Mouse (Mus musculus): ENCODE results near the gene Mob3c. TPM values are rescaled to one million over a fixed set of nuclear protein-coding genes. Genes with fewer than 3 reads are reported as not detected.
A peak's percentile ranks its signal among the peaks of the same experiment; 100 is the strongest.

The Mob3c gene
- polyA plus RNA-seq, 1 experiment = 34.5 TPM

DNA sequence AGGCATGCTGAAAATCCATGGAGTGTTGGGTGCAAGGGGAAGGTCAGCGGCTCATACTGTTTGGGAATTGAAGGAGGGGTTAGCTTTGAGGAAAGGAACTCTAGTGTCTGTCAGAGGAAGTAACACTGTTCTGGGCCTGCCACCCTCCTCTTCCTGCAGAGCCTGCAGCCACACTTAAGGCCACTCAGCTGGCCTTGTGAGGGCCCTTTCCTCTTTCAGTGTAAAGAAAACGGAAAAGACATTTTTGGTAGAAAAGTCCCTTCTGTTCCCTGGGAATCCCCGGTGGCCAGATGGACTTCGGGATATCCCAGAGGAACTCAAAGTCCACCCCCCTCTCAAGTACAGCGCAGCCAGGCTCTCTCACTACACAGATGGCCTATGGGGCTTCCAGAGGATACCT is 2.6 kb downstream of the Mob3c start:
- TF ChIP-seq POLR2A (IDR thresholded peaks at IDR 0.05; ENCODE audit: low read depth, low read length) = no peak
- TF ChIP-seq CTCF (IDR thresholded peaks at IDR 0.05; ENCODE audit: extremely low read depth, insufficient read depth, insufficient read length, insufficient replicate concordance) = no peak
- 37% methylated on average over 5 of the region's 5 CpGs for WGBS
- DNase-seq (ENCODE audit: low read depth in 1 of 2, low spot score in 2 of 2) = no peak
- no peaks in the 10 kb centered on the region for H3K27me3 ChIP-seq (ENCODE audit: control insufficient read depth, insufficient read depth, low read length)
- peaks cover 10% of the 10 kb centered on the region; the same call in 1 of the 2 replicates for H3K4me1 ChIP-seq (ENCODE audit: control insufficient read depth, insufficient read depth, insufficient read length)
- H3K36me3 ChIP-seq (ENCODE audit: control insufficient read depth, insufficient read depth, low read length) = peaks cover 14% of the 10 kb centered on the region
- H3K27ac ChIP-seq (ENCODE audit: insufficient read depth, low read length) = peak overlapping the region; percentile 37; the same call in 1 of the 2 replicates
- no peak overlapping the region for H3K4me3 ChIP-seq (ENCODE audit: extremely low read depth, insufficient read depth, insufficient read length)

DNA sequence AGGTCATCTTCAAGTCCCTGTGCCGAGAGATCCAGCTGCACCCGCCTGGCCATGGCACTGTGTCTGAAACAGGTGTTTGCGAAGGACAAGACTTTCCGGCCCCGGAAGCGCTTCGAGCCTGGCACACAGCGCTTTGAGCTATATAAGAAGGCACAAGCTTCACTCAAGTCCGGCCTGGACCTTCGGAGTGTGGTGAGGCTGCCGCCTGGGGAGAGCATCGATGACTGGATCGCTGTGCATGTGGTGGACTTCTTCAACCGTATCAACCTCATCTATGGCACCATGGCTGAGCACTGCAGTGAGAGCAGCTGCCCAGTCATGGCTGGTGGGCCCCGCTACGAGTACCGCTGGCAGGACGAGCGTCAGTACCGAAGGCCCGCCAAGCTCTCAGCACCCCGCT is 3.3 kb downstream of the Mob3c start:
- H3K36me3 ChIP-seq (ENCODE audit: control insufficient read depth, insufficient read depth, low read length) = peaks cover 14% of the 10 kb centered on the region
- DNase-seq (ENCODE audit: low read depth in 1 of 2, low spot score in 2 of 2) = no peak
- no peaks in the 10 kb centered on the region for H3K27me3 ChIP-seq (ENCODE audit: control insufficient read depth, insufficient read depth, low read length)
- TF ChIP-seq CTCF (IDR thresholded peaks at IDR 0.05; ENCODE audit: extremely low read depth, insufficient read depth, insufficient read length, insufficient replicate concordance) = no peak
- H3K4me3 ChIP-seq (ENCODE audit: extremely low read depth, insufficient read depth, insufficient read length) = no peak overlapping the region
- H3K27ac ChIP-seq (ENCODE audit: insufficient read depth, low read length) = no peak overlapping the region; the same call in 1 of the 2 replicates
- peaks cover 10% of the 10 kb centered on the region; the same call in 1 of the 2 replicates for H3K4me1 ChIP-seq (ENCODE audit: control insufficient read depth, insufficient read depth, insufficient read length)
- 89% methylated on average over 22 of the region's 22 CpGs for WGBS

DNA sequence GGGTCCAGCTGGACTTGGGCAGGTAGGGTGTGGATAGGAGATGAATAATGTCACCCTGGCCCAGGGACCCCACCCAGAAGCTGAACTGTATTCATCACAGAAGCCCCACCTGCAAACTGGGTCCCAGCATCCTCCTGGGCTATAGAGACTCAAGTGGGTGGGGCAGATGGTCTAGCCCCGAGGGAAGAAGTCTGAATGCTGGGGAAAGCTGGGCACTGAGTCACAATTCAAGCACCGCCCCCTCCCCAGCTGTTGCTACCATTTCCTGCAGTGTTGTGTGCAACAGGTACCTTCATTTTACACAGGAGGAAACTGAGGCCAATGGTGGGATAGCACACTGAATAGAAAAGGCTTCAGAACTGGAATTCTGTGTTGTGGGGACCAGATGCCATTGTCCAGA is 4.1 kb downstream of the Mob3c start:
- DNase-seq (ENCODE audit: low read depth in 1 of 2, low spot score in 2 of 2) = no peak
- H3K4me1 ChIP-seq (ENCODE audit: control insufficient read depth, insufficient read depth, insufficient read length) = peaks cover 10% of the 10 kb centered on the region; the same call in 1 of the 2 replicates
- no peak overlapping the region for H3K27ac ChIP-seq (ENCODE audit: insufficient read depth, low read length)
- no peak overlapping the region for H3K4me3 ChIP-seq (ENCODE audit: extremely low read depth, insufficient read depth, insufficient read length)
- peaks cover 14% of the 10 kb centered on the region for H3K36me3 ChIP-seq (ENCODE audit: control insufficient read depth, insufficient read depth, low read length)
- TF ChIP-seq POLR2A (IDR thresholded peaks at IDR 0.05; ENCODE audit: low read depth, low read length) = no peak
- TF ChIP-seq CTCF (IDR thresholded peaks at IDR 0.05; ENCODE audit: extremely low read depth, insufficient read depth, insufficient read length, insufficient replicate concordance) = no peak
- H3K27me3 ChIP-seq (ENCODE audit: control insufficient read depth, insufficient read depth, low read length) = no peaks in the 10 kb centered on the region
- WGBS = 51% methylated on average over 2 of the region's 2 CpGs

DNA sequence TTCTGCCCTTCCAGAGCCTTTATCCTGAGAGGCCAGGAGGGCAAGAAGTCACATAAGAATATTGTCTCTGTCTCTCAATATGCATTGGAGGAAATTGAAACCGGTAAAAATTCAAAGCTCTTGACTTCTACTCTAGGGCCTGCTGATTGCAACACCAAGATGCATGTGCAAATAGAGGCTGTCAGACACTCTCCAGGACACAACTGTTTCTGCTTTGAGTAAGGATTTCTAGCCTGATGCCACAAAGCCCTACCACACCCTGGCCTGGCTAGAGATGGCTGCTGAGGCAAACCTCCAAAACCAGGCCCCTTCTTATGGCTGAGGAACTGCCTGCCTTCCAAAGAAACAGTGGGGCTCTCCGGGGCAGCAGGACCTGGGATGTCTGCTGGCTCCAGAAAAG is 7.7 kb downstream of the Mob3c start:
- 75% methylated on average over 2 of the region's 2 CpGs for WGBS
- Histone ChIP-seq H3K36me3 (ENCODE audit: control insufficient read depth, insufficient read depth, low read length) (peaks cover 14% of the 10 kb centered on the region), H3K4me3 (ENCODE audit: extremely low read depth, insufficient read depth, insufficient read length) (no peak overlapping the region), H3K27me3 (ENCODE audit: control insufficient read depth, insufficient read depth, low read length) (no peaks in the 10 kb centered on the region), H3K4me1 (ENCODE audit: control insufficient read depth, insufficient read depth, insufficient read length) (peaks cover 10% of the 10 kb centered on the region; the same call in 1 of the 2 replicates), H3K27ac (ENCODE audit: insufficient read depth, low read length) (no peak overlapping the region)
- DNase-seq (ENCODE audit: low read depth in 1 of 2, low spot score in 2 of 2) = no peak
- TF ChIP-seq CTCF (IDR thresholded peaks at IDR 0.05; ENCODE audit: extremely low read depth, insufficient read depth, insufficient read length, insufficient replicate concordance) (no peak), POLR2A (IDR thresholded peaks at IDR 0.05; ENCODE audit: low read depth, low read length) (no peak)

DNA sequence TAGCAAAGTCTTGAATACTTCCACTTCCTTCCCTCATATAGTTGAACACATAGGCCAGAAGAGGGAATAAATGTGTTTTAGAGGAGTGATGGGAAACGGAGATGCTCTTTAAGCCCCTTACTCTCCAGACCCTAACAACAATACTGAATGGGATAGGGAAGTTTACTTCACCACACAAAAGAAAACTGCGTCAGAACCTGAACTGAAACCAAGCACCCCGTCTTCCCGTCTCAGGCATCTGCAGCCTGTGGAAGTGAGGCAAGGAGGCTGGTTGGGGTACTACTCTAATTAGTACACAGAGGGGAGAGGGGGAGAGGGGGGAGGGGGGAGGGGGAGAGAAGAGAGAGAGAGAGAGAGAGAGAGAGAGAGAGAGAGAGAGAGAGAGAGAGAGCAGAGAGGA is 10.3 kb downstream of the Mob3c start:
- DNase-seq (ENCODE audit: low read depth in 1 of 2, low spot score in 2 of 2) = peak in 1 of 2 experiments; percentile 12
- Histone ChIP-seq H3K36me3 (ENCODE audit: control insufficient read depth, insufficient read depth, low read length) (peaks cover 8% of the 10 kb centered on the region), H3K4me3 (ENCODE audit: extremely low read depth, insufficient read depth, insufficient read length) (peak overlapping the region; percentile 46), H3K27ac (ENCODE audit: insufficient read depth, low read length) (no peak overlapping the region), H3K27me3 (ENCODE audit: control insufficient read depth, insufficient read depth, low read length) (no peaks in the 10 kb centered on the region), H3K4me1 (ENCODE audit: control insufficient read depth, insufficient read depth, insufficient read length) (peaks cover 5% of the 10 kb centered on the region; the same call in 1 of the 2 replicates)
- TF ChIP-seq CTCF (IDR thresholded peaks at IDR 0.05; ENCODE audit: extremely low read depth, insufficient read depth, insufficient read length, insufficient replicate concordance) = no peak
- no peak for TF ChIP-seq POLR2A (IDR thresholded peaks at IDR 0.05; ENCODE audit: low read depth, low read length)
- WGBS = 16% methylated on average over 4 of the region's 4 CpGs

DNA sequence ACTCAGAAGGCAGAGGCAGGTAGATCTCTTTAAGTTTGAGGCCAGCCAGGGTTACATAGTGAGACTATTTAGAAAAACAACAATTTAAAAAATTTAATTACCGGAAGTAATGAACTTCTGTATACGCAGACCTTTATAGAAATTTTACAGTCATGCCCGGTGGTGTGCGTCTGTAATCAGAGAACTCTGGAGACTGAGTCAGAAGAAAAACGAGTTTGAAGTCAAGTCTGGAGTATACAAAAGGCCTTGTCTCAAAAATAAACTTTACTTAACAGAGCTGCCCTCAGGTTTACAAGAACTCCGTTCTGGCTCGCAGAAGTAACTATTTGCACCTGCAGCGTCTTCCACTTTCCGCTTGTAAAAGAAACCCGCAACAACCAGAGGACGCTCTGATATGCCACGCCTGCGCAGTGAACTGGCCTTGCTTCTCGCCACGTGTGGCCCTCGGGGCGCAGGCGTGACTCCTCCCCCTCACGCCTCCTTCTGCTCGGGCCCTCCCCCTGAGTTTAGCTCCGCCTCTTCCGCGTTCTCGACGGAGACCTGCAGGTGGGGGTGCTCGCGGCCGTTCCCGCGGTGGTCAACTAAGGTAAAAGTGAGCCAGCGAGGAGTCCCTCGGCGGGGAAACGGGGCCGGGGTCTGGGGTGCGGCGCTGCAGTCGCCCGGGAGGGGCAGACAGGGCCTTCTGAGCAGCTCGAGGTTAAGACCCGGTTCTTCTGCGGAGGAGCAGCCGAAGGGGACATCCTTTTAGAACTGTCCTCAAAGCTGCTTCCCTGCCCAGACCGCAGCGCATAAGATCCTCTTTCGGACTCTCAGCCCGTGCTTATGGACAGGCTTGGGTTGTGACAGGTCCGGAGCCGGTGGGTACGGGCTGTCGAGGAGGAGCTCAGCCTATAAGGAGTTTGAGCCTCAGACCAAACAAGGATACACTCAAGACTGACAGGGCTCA is 11.1 kb downstream of the Mob3c start, which contains the start of gene Mknk1:
TSS of gene Mknk1 (plus strand) at position 503 of the 946 bp plus-strand sequence.
- peak; percentile 93 to 94 for DNase-seq (ENCODE audit: low read depth in 1 of 2, low spot score in 2 of 2)
- under 1% methylated on average over 51 of the region's 51 CpGs for WGBS
- H3K4me3 ChIP-seq (ENCODE audit: extremely low read depth, insufficient read depth, insufficient read length) = peak within 1 kb of the TSS; percentile 78
- H3K27me3 ChIP-seq (ENCODE audit: control insufficient read depth, insufficient read depth, low read length) = no peaks in the 10 kb centered on the region
- H3K27ac ChIP-seq (ENCODE audit: insufficient read depth, low read length) = peak within 1 kb of the TSS; percentile 73
- no peak for TF ChIP-seq CTCF (IDR thresholded peaks at IDR 0.05; ENCODE audit: extremely low read depth, insufficient read depth, insufficient read length, insufficient replicate concordance)
- TF ChIP-seq POLR2A (IDR thresholded peaks at IDR 0.05; ENCODE audit: low read depth, low read length) = no peak
- H3K36me3 ChIP-seq (ENCODE audit: control insufficient read depth, insufficient read depth, low read length) = peaks cover 6% of the 10 kb centered on the region
- H3K4me1 ChIP-seq (ENCODE audit: control insufficient read depth, insufficient read depth, insufficient read length) = peaks cover 5% of the 10 kb centered on the region; the same call in 1 of the 2 replicates

All from spleen, adult 2 months (tissue).